Mouse (Mus musculus) stomach, embryonic 14.5 days (tissue): ENCODE measurements around the gene Zfp322a. TPM values are rescaled to one million over a fixed set of nuclear protein-coding genes. Genes with fewer than 3 reads are reported as not detected.
"Not testable (repeated sequence)": the region's sequence is repeated elsewhere in the genome, so short reads cannot be mapped to it uniquely, and the experiment has no call there.

Experiments
- ATAC-seq: fragments of 200-750 bp; cut with Nextera tagmentation; 2 replicates; pipeline ENCODE4 v1.8.0; 2017; ENCODE audit warnings: low read depth, moderate TSS enrichment; ENCODE audit not compliant: insufficient number of reproducible peaks, insufficient read depth, low FRiP score
- H3K27ac ChIP-seq: fragments of 300-500 bp; sonication (generic); 2 replicates; pipeline ENCODE4 v1.5.1; 2014; ENCODE audit warnings: mild to moderate bottlenecking, low read length, moderate library complexity, mixed read lengths
- H3K27me3 ChIP-seq: fragments of 300-500 bp; sonication (generic); 2 replicates; pipeline ENCODE4 v1.6.1; 2014; ENCODE audit warnings: low read length, control low read depth, mixed read lengths; ENCODE audit not compliant: control insufficient read depth, insufficient read depth
- H3K36me3 ChIP-seq: fragments of 300-500 bp; sonication (generic); 2 replicates; pipeline ENCODE4 v1.6.1; 2014; ENCODE audit warnings: mild to moderate bottlenecking, control low read depth, low read length, moderate library complexity, mixed read lengths; ENCODE audit not compliant: control insufficient read depth, insufficient read depth
- H3K4me1 ChIP-seq: fragments of 300-500 bp; sonication (generic); 2 replicates; pipeline ENCODE4 v1.6.1; 2014; ENCODE audit warnings: low read length, control low read depth, mixed read lengths; ENCODE audit not compliant: control insufficient read depth, insufficient read depth
- H3K4me2 ChIP-seq: fragments of 300-500 bp; sonication (generic); replicated peaks from 2 replicates; pipeline ENCODE4 v1.6.1; 2014; ENCODE audit warnings: low read depth, low read length, control low read depth
- H3K4me3 ChIP-seq: fragments of 300-500 bp; sonication (generic); 2 replicates; pipeline ENCODE4 v1.5.1; 2014; ENCODE audit warnings: low read depth, low read length, control low read depth
- H3K9ac ChIP-seq: fragments of 300-500 bp; sonication (generic); replicated peaks from 2 replicates; pipeline ENCODE4 v1.6.1; 2014; ENCODE audit warnings: low read depth, mild to moderate bottlenecking, control low read depth, low read length, moderate library complexity, mixed read lengths
- H3K9me3 ChIP-seq: fragments of 300-500 bp; sonication (generic); 2 replicates; pipeline ENCODE4 v1.6.1; 2016; ENCODE audit warnings: low read depth, low read length, control low read depth; ENCODE audit not compliant: control insufficient read depth
- WGBS: fragments of 180-500 bp; shearing (Covaris S2); extraction: QIAGEN DNeasy Blood & Tissue Kit; methylation state at CpG from one replicate; pipeline ENCODE4 v1.1.7; 2014; 5-methylcytosine and 5-hydroxymethylcytosine counted together
- polyA plus RNA-seq: library from polyadenylated mRNA; unstranded; fragments of >200 nt; fragmentation: Nextera tagmentation; extraction: Ambion mirVana; gene quantifications from 2 replicates; pipeline ENCODE4 v1.2.1, GENCODE M21; 2014

The Zfp322a gene
- polyA plus RNA-seq, 1 experiment from 2014 or later, result 49.8 TPM

GRCm38 (mm10) chr13:23400771-23401682 lies 32.0 kb upstream of the Zfp322a start:
- WGBS, result 9% methylated on average over 24 of the region's 24 CpGs
- no peaks in the 10 kb centered on the region for H3K4me1 ChIP-seq
- 0 out of 2 replicates have a peak, but pooled peaks cover 3% of the 10 kb centered on the region for H3K9me3 ChIP-seq
- H3K4me3 ChIP-seq, result no peak overlapping the region
- 0 out of 2 replicates have a peak, but pooled peaks cover 6% of the 10 kb centered on the region for H3K27me3 ChIP-seq
- H3K36me3 ChIP-seq, result no peaks in the 10 kb centered on the region
- H3K4me2 ChIP-seq, result peak overlapping the region; percentile 43; the same call in 1 of the 2 replicates
- H3K9ac ChIP-seq, result no peak overlapping the region
- ATAC-seq, result no peak
- no peak overlapping the region for H3K27ac ChIP-seq

DNA sequence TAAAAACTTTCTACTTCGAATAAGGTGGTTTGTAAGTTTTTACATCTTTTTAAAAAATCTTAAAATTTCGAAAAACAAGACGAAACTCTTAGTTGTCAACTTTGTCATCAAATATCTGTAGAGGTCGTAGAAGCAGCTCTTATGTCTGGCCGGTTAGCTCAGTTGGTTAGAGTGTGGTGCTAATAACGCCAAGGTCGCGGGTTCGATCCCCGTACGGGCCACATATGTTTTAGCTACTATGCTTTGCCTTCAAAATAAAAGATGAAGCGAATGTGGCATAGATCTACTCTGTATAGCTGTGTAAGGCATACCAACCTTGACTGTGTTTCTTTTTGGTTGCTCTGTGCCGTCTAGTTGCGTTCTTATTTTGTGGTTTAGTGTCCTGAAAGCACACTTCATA lies 27.9 kb upstream of the Zfp322a start:
- H3K36me3 ChIP-seq, H3K4me2 ChIP-seq, H3K27me3 ChIP-seq, H3K9ac ChIP-seq, H3K4me1 ChIP-seq, H3K9me3 ChIP-seq, ATAC-seq, H3K27ac ChIP-seq: not testable (repeated sequence)
- H3K4me3 ChIP-seq, result peak overlapping the region; percentile 40
- whole genome bisulfite sequencing, result 16% methylated on average over 14 of the region's 14 CpGs

- Histone ChIP-seq H3K27ac (no peak overlapping the region), H3K9me3 (no peaks in the 10 kb centered on the region), H3K4me2 (peak overlapping the region; percentile 69), H3K9ac (no peak overlapping the region; the same call in 1 of the 2 replicates), H3K4me1 (0 out of 2 replicates have a peak, but pooled peaks cover 5% of the 10 kb centered on the region), H3K4me3 (peak overlapping the region; percentile 40), H3K27me3 (0 out of 2 replicates have a peak, but pooled peaks cover 6% of the 10 kb centered on the region), H3K36me3 (no peaks in the 10 kb centered on the region)
- no peak for ATAC-seq
- under 1% methylated on average over 31 of the region's 31 CpGs for WGBS
Measured at GRCm38 (mm10) chr13:23396246-23396703, 27.3 kb upstream of the Zfp322a start.

- 0 out of 2 replicates have a peak, but pooled peaks cover 6% of the 10 kb centered on the region for H3K27me3 ChIP-seq
- WGBS, result 2% methylated on average over 43 of the region's 43 CpGs
- ATAC-seq, result no peak
- peak overlapping the region; percentile 69 for H3K4me2 ChIP-seq
- no peak overlapping the region; the same call in 1 of the 2 replicates for H3K9ac ChIP-seq
- H3K27ac ChIP-seq, result no peak overlapping the region
- H3K9me3 ChIP-seq, result no peaks in the 10 kb centered on the region
- peak overlapping the region; percentile 40 for H3K4me3 ChIP-seq
- 0 out of 2 replicates have a peak, but pooled peaks cover 5% of the 10 kb centered on the region for H3K4me1 ChIP-seq
- H3K36me3 ChIP-seq, result no peaks in the 10 kb centered on the region
Measured at GRCm38 (mm10) chr13:23395301-23396245, 26.6 kb upstream of the Zfp322a start.

DNA sequence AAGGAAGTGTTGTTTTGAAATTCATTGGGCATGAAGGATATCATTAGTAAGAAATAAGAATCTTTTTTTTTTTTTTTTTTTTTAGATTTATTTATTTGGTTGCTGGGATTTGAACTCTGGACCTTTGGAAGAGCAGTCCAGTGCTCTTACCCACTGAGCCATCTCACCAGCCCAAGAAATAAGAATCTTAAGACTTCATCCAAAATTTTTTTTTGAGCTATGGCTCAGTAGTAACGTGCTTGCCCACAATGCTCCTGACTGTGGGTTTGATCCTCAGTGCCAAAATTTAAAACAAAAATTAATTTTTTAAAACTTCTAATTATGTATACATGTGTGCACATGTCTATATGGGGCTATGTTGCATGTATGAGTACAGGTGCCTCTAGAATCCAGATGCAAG lies 18.5 kb upstream of the Zfp322a start:
- Histone ChIP-seq H3K27ac (no peak overlapping the region), H3K4me1 (no peaks in the 10 kb centered on the region), H3K36me3 (no peaks in the 10 kb centered on the region), H3K4me3 (no peak overlapping the region), H3K9ac (no peak overlapping the region), H3K27me3 (no peaks in the 10 kb centered on the region), H3K9me3 (no peaks in the 10 kb centered on the region), H3K4me2 (no peak overlapping the region)
- 81% methylated on average over 1 of the region's 1 CpGs for WGBS
- no peak for ATAC-seq

GRCm38 (mm10) chr13:23383127-23383526 lies 14.1 kb upstream of the Zfp322a start:
- H3K4me2 ChIP-seq, result no peak overlapping the region
- no peak overlapping the region for H3K4me3 ChIP-seq
- H3K27ac ChIP-seq, result no peak overlapping the region
- H3K27me3 ChIP-seq, result no peaks in the 10 kb centered on the region
- H3K9me3 ChIP-seq, result no peaks in the 10 kb centered on the region
- H3K9ac ChIP-seq, result no peak overlapping the region
- H3K4me1 ChIP-seq, result no peaks in the 10 kb centered on the region
- ATAC-seq, result no peak
- H3K36me3 ChIP-seq, result no peaks in the 10 kb centered on the region
- WGBS, result 61% methylated on average over 1 of the region's 1 CpGs

DNA sequence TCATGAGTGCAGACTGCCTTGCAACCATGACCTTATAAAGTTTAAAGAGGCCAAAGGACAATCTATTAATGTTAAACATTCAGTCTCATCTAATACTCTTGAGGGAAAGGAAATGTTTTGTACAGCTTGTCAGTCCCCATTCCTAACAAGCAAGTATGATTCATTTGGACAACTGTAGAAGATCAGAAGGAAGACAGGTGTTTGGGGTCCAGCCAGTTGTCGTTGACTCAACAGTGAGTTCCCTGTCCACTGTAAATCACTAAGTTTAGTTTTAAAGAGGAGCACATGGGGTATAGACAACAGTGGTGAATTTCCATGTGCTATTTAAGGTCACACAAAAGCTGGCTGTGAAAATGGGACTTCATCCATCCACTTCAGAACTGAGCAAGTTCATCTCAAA lies 3.4 kb upstream of the Zfp322a start:
- WGBS, result 53% methylated on average over 1 of the region's 1 CpGs
- H3K36me3 ChIP-seq, result no peaks in the 10 kb centered on the region

GRCm38 (mm10) chr13:23370075-23370474 lies 1.1 kb upstream of the Zfp322a start:
- Histone ChIP-seq H3K4me3 (no peak overlapping the region), H3K4me2 (peak overlapping the region; percentile 70)

More for the DNA sequence above, 3.4 kb upstream of the Zfp322a start:
- Histone ChIP-seq H3K4me2 (no peak overlapping the region), H3K4me1 (peaks cover 7% of the 10 kb centered on the region; the same call in 1 of the 2 replicates), H3K9me3 (no peaks in the 10 kb centered on the region), H3K27ac (no peak overlapping the region), H3K27me3 (no peaks in the 10 kb centered on the region), H3K4me3 (no peak overlapping the region), H3K9ac (no peak overlapping the region)
- no peak for ATAC-seq

More at GRCm38 (mm10) chr13:23370075-23370474, 1.1 kb upstream of the Zfp322a start:
- Histone ChIP-seq H3K36me3 (no peaks in the 10 kb centered on the region; the same call in 1 of the 2 replicates), H3K27ac (no peak overlapping the region), H3K4me1 (peaks cover 9% of the 10 kb centered on the region; the same call in 1 of the 2 replicates), H3K9ac (no peak overlapping the region), H3K27me3 (no peaks in the 10 kb centered on the region), H3K9me3 (no peaks in the 10 kb centered on the region)
- ATAC-seq, result no peak
- WGBS, result 95% methylated on average over 4 of the region's 4 CpGs
